Mouse (Mus musculus): ENCODE measurements around the gene Psma3. TPM values are rescaled to one million over a fixed set of nuclear protein-coding genes. Genes with fewer than 3 reads are reported as not detected.

The Psma3 gene
- total RNA-seq, 2 experiments from 2014 or later: 151 to 161 TPM

GRCm38 (mm10) chr12:71040462-71040861 is 66.0 kb downstream of the Psma3 start:
- no peak for ATAC-seq (replicated peaks; ENCODE audit: low FRiP score, poor library complexity, severe bottlenecking)

GRCm38 (mm10) chr12:71042451-71042850 is 68.0 kb downstream of the Psma3 start:
- no peak for ATAC-seq (replicated peaks; ENCODE audit: low FRiP score, poor library complexity, severe bottlenecking)

- no peak for ATAC-seq (replicated peaks; ENCODE audit: low FRiP score, poor library complexity, severe bottlenecking)
Observed at GRCm38 (mm10) chr12:71043571-71043970, 69.2 kb downstream of the Psma3 start.

GRCm38 (mm10) chr12:71044488-71044887 is 70.1 kb downstream of the Psma3 start:
- ATAC-seq (replicated peaks; ENCODE audit: low FRiP score, poor library complexity, severe bottlenecking): no peak

Other genes starting within 250 kb of the Psma3 start
- gene Frmd6, start 149.1 kb upstream of the Psma3 start, total RNA-seq (2015; ENCODE audit: low replicate concordance): 0.42 and 1.4 TPM in 2 replicates
- gene Frmd6, start 149.1 kb upstream of the Psma3 start, total RNA-seq (2017; ENCODE audit: low replicate concordance): 2.3 and 3.2 TPM in 2 replicates
- 47.2 and 48.6 TPM in 2 replicates for gene Actr10, start 36.8 kb upstream of the Psma3 start, total RNA-seq (2015; ENCODE audit: low replicate concordance)
- gene Actr10, start 36.8 kb upstream of the Psma3 start, total RNA-seq (2017; ENCODE audit: low replicate concordance): 11.7 and 11.9 TPM in 2 replicates
- gene Arid4a, start 41.4 kb downstream of the Psma3 start, total RNA-seq (2015; ENCODE audit: low replicate concordance): 44.7 and 54.1 TPM in 2 replicates
- gene Arid4a, start 41.4 kb downstream of the Psma3 start, total RNA-seq (2017; ENCODE audit: low replicate concordance): 92.0 and 107 TPM in 2 replicates
- gene Tomm20l, start 136.8 kb downstream of the Psma3 start, total RNA-seq (2015; ENCODE audit: low replicate concordance): not detected in 2 replicates
- gene Tomm20l, start 136.8 kb downstream of the Psma3 start, total RNA-seq (2017; ENCODE audit: low replicate concordance): not detected in 2 replicates
- gene Timm9, start 162.1 kb downstream of the Psma3 start, total RNA-seq (2015; ENCODE audit: low replicate concordance): 10.5 and 21.0 TPM in 2 replicates
- gene Timm9, start 162.1 kb downstream of the Psma3 start, total RNA-seq (2017; ENCODE audit: low replicate concordance): 5.8 and 11.7 TPM in 2 replicates
- gene 2700049A03Rik, start 162.2 kb downstream of the Psma3 start, total RNA-seq (2015; ENCODE audit: low replicate concordance): 9.2 and 19.5 TPM in 2 replicates
- 16.0 and 17.3 TPM in 2 replicates for gene 2700049A03Rik, start 162.2 kb downstream of the Psma3 start, total RNA-seq (2017; ENCODE audit: low replicate concordance)

All from erythroid progenitor cell, adult 5-6 weeks (primary cell).